Mouse (Mus musculus): ENCODE results near the gene Slc2a9. TPM values are rescaled to one million over a fixed set of nuclear protein-coding genes. Genes with fewer than 3 reads are reported as not detected.

Slc2a9 gene
- polyA plus RNA-seq, 1 experiment from 2014 or later, result 0.48 TPM

GRCm38 (mm10) chr5:38540898-38541297 lies 38.0 kb upstream of the Slc2a9 start:
- Histone ChIP-seq H3K27ac (ENCODE audit: low read depth, low read length) (no peak overlapping the region), H3K4me2 (ENCODE audit: low read length) (no peak overlapping the region), H3K4me3 (ENCODE audit: low read depth, low read length) (no peak overlapping the region), H3K27me3 (replicated peaks; ENCODE audit: control insufficient read depth, insufficient read depth, low read length) (no peaks in the 10 kb centered on the region), H3K9me3 (replicated peaks; ENCODE audit: control insufficient read depth, low read length) (no peaks in the 10 kb centered on the region), H3K36me3 (ENCODE audit: control insufficient read depth, insufficient read depth, low read length) (peaks cover 97% of the 10 kb centered on the region), H3K9ac (ENCODE audit: low read length) (no peak overlapping the region), H3K4me1 (ENCODE audit: control insufficient read depth, insufficient read depth, low read length) (0 out of 2 replicates have a peak, but pooled peaks cover 4% of the 10 kb centered on the region)
- WGBS, result 100% methylated on average over 1 of the region's 1 CpGs
- no peak for DNase-seq (ENCODE audit: low spot score)
- no peak for ATAC-seq

- H3K9me3 ChIP-seq (replicated peaks; ENCODE audit: control insufficient read depth, low read length), result no peaks in the 10 kb centered on the region
- no peak overlapping the region for H3K4me3 ChIP-seq (ENCODE audit: low read depth, low read length)
- no peak overlapping the region for H3K27ac ChIP-seq (ENCODE audit: low read depth, low read length)
- ATAC-seq (peak; percentile 41; the same call in 1 of the 2 replicates), DNase-seq (ENCODE audit: low spot score) (peak; percentile 2)
- 58% methylated on average over 8 of the region's 8 CpGs for WGBS
- peaks cover 96% of the 10 kb centered on the region for H3K36me3 ChIP-seq (ENCODE audit: control insufficient read depth, insufficient read depth, low read length)
- H3K4me2 ChIP-seq (ENCODE audit: low read length), result no peak overlapping the region
- 0 out of 2 replicates have a peak, but pooled peaks cover 1% of the 10 kb centered on the region for H3K4me1 ChIP-seq (ENCODE audit: control insufficient read depth, insufficient read depth, low read length)
- H3K9ac ChIP-seq (ENCODE audit: low read length), result no peak overlapping the region
- no peaks in the 10 kb centered on the region for H3K27me3 ChIP-seq (replicated peaks; ENCODE audit: control insufficient read depth, insufficient read depth, low read length)
These were observed 35.6 kb upstream of the Slc2a9 start for GRCm38 (mm10) chr5:38538508-38538907.

- H3K27me3 ChIP-seq (replicated peaks; ENCODE audit: control insufficient read depth, insufficient read depth, low read length), result no peaks in the 10 kb centered on the region
- no peaks in the 10 kb centered on the region for H3K9me3 ChIP-seq (replicated peaks; ENCODE audit: control insufficient read depth, low read length)
- 87% methylated on average over 4 of the region's 4 CpGs for WGBS
- no peaks in the 10 kb centered on the region for H3K4me1 ChIP-seq (ENCODE audit: control insufficient read depth, insufficient read depth, low read length)
- no peak overlapping the region for H3K4me3 ChIP-seq (ENCODE audit: low read depth, low read length)
- H3K4me2 ChIP-seq (ENCODE audit: low read length), result no peak overlapping the region
- ATAC-seq (no peak), DNase-seq (ENCODE audit: low spot score) (peak; percentile 33)
- no peak overlapping the region for H3K9ac ChIP-seq (ENCODE audit: low read length)
- H3K36me3 ChIP-seq (ENCODE audit: control insufficient read depth, insufficient read depth, low read length), result peaks cover 96% of the 10 kb centered on the region
- no peak overlapping the region for H3K27ac ChIP-seq (ENCODE audit: low read depth, low read length)
These were observed 34.9 kb upstream of the Slc2a9 start for GRCm38 (mm10) chr5:38537845-38538244.

- Histone ChIP-seq H3K36me3 (ENCODE audit: control insufficient read depth, insufficient read depth, low read length) (peaks cover 97% of the 10 kb centered on the region), H3K4me1 (ENCODE audit: control insufficient read depth, insufficient read depth, low read length) (no peaks in the 10 kb centered on the region), H3K27ac (ENCODE audit: low read depth, low read length) (no peak overlapping the region), H3K9me3 (replicated peaks; ENCODE audit: control insufficient read depth, low read length) (no peaks in the 10 kb centered on the region), H3K4me2 (ENCODE audit: low read length) (no peak overlapping the region), H3K9ac (ENCODE audit: low read length) (no peak overlapping the region), H3K27me3 (replicated peaks; ENCODE audit: control insufficient read depth, insufficient read depth, low read length) (no peaks in the 10 kb centered on the region), H3K4me3 (ENCODE audit: low read depth, low read length) (no peak overlapping the region)
- 88% methylated on average over 3 of the region's 3 CpGs for WGBS
- DNase-seq (ENCODE audit: low spot score) (no peak), ATAC-seq (no peak)
These were observed 33.9 kb upstream of the Slc2a9 start for GRCm38 (mm10) chr5:38536822-38537221.

GRCm38 (mm10) chr5:38532084-38532483 lies 29.1 kb upstream of the Slc2a9 start:
- no peak overlapping the region for H3K27ac ChIP-seq (ENCODE audit: low read depth, low read length)
- H3K9ac ChIP-seq (ENCODE audit: low read length), result no peak overlapping the region
- 60% methylated on average over 4 of the region's 4 CpGs for WGBS
- H3K4me3 ChIP-seq (ENCODE audit: low read depth, low read length), result no peak overlapping the region
- H3K9me3 ChIP-seq (replicated peaks; ENCODE audit: control insufficient read depth, low read length), result no peaks in the 10 kb centered on the region
- H3K27me3 ChIP-seq (replicated peaks; ENCODE audit: control insufficient read depth, insufficient read depth, low read length), result no peaks in the 10 kb centered on the region
- peak; percentile 62; the same call in 1 of the 2 replicates for ATAC-seq
- DNase-seq (ENCODE audit: low spot score), result peak; percentile 61
- no peaks in the 10 kb centered on the region for H3K4me1 ChIP-seq (ENCODE audit: control insufficient read depth, insufficient read depth, low read length)
- no peak overlapping the region for H3K4me2 ChIP-seq (ENCODE audit: low read length)
- peaks cover 97% of the 10 kb centered on the region for H3K36me3 ChIP-seq (ENCODE audit: control insufficient read depth, insufficient read depth, low read length)

- Histone ChIP-seq H3K4me2 (ENCODE audit: low read length) (no peak overlapping the region), H3K36me3 (ENCODE audit: control insufficient read depth, insufficient read depth, low read length) (peaks cover 90% of the 10 kb centered on the region), H3K27me3 (replicated peaks; ENCODE audit: control insufficient read depth, insufficient read depth, low read length) (no peaks in the 10 kb centered on the region), H3K9me3 (replicated peaks; ENCODE audit: control insufficient read depth, low read length) (no peaks in the 10 kb centered on the region), H3K9ac (ENCODE audit: low read length) (no peak overlapping the region), H3K27ac (ENCODE audit: low read depth, low read length) (no peak overlapping the region), H3K4me1 (ENCODE audit: control insufficient read depth, insufficient read depth, low read length) (no peaks in the 10 kb centered on the region), H3K4me3 (ENCODE audit: low read depth, low read length) (no peak overlapping the region)
- DNase-seq (ENCODE audit: low spot score), result peak; percentile 35
- 79% methylated on average over 6 of the region's 6 CpGs for WGBS
- peak; percentile 52; the same call in 1 of the 2 replicates for ATAC-seq
These were observed 26.9 kb upstream of the Slc2a9 start for GRCm38 (mm10) chr5:38529724-38530428.

- Histone ChIP-seq H3K4me3 (ENCODE audit: low read depth, low read length) (no peak overlapping the region), H3K27ac (ENCODE audit: low read depth, low read length) (no peak overlapping the region), H3K36me3 (ENCODE audit: control insufficient read depth, insufficient read depth, low read length) (peaks cover 24% of the 10 kb centered on the region), H3K4me1 (ENCODE audit: control insufficient read depth, insufficient read depth, low read length) (peaks cover 2% of the 10 kb centered on the region; the same call in 1 of the 2 replicates), H3K9ac (ENCODE audit: low read length) (no peak overlapping the region), H3K9me3 (replicated peaks; ENCODE audit: control insufficient read depth, low read length) (no peaks in the 10 kb centered on the region), H3K4me2 (ENCODE audit: low read length) (no peak overlapping the region), H3K27me3 (replicated peaks; ENCODE audit: control insufficient read depth, insufficient read depth, low read length) (no peaks in the 10 kb centered on the region)
- DNase-seq (ENCODE audit: low spot score) (no peak), ATAC-seq (no peak)
- WGBS, result 95% methylated on average over 5 of the region's 5 CpGs
These were observed 20.0 kb upstream of the Slc2a9 start for GRCm38 (mm10) chr5:38522977-38523376.

- no peak overlapping the region for H3K27ac ChIP-seq (ENCODE audit: low read depth, low read length)
- no peak overlapping the region for H3K4me3 ChIP-seq (ENCODE audit: low read depth, low read length)
- 32% methylated on average over 1 of the region's 1 CpGs for WGBS
- H3K36me3 ChIP-seq (ENCODE audit: control insufficient read depth, insufficient read depth, low read length), result peaks cover 3% of the 10 kb centered on the region; the same call in 1 of the 2 replicates
- peaks cover 2% of the 10 kb centered on the region; the same call in 1 of the 2 replicates for H3K4me1 ChIP-seq (ENCODE audit: control insufficient read depth, insufficient read depth, low read length)
- no peak overlapping the region for H3K9ac ChIP-seq (ENCODE audit: low read length)
- no peaks in the 10 kb centered on the region for H3K27me3 ChIP-seq (replicated peaks; ENCODE audit: control insufficient read depth, insufficient read depth, low read length)
- DNase-seq (ENCODE audit: low spot score) (no peak), ATAC-seq (no peak)
- no peak overlapping the region for H3K4me2 ChIP-seq (ENCODE audit: low read length)
- no peaks in the 10 kb centered on the region for H3K9me3 ChIP-seq (replicated peaks; ENCODE audit: control insufficient read depth, low read length)
These were observed 17.9 kb upstream of the Slc2a9 start for GRCm38 (mm10) chr5:38520838-38521237.

GRCm38 (mm10) chr5:38516267-38516666 lies 13.3 kb upstream of the Slc2a9 start:
- ATAC-seq (no peak), DNase-seq (ENCODE audit: low spot score) (peak; percentile 41)
- H3K4me1 ChIP-seq (ENCODE audit: control insufficient read depth, insufficient read depth, low read length), result peaks cover 2% of the 10 kb centered on the region; the same call in 1 of the 2 replicates
- H3K4me2 ChIP-seq (ENCODE audit: low read length), result no peak overlapping the region
- H3K27me3 ChIP-seq (replicated peaks; ENCODE audit: control insufficient read depth, insufficient read depth, low read length), result no peaks in the 10 kb centered on the region
- WGBS, result 54% methylated on average over 6 of the region's 6 CpGs
- no peak overlapping the region for H3K9ac ChIP-seq (ENCODE audit: low read length)
- no peak overlapping the region for H3K4me3 ChIP-seq (ENCODE audit: low read depth, low read length)
- no peaks in the 10 kb centered on the region for H3K9me3 ChIP-seq (replicated peaks; ENCODE audit: control insufficient read depth, low read length)
- H3K27ac ChIP-seq (ENCODE audit: low read depth, low read length), result no peak overlapping the region
- no peaks in the 10 kb centered on the region for H3K36me3 ChIP-seq (ENCODE audit: control insufficient read depth, insufficient read depth, low read length)

Data from forebrain, embryonic 14.5 days (tissue).